Mouse (Mus musculus) liver, postnatal 0 days (tissue): ENCODE results near the gene Tmem54.

Experiments used
- CTCF ChIP-seq: sonication (generic); IDR thresholded peaks from 2 replicates; pipeline ENCODE4 v1.5.1; 2016; ENCODE audit warnings: antibody characterized with exemption, low read depth
- EP300 ChIP-seq: IDR thresholded peaks from 2 replicates; pipeline ENCODE4 v1.6.1; 2016; ENCODE audit warnings: antibody characterized with exemption, low read depth, mild to moderate bottlenecking

DNA sequence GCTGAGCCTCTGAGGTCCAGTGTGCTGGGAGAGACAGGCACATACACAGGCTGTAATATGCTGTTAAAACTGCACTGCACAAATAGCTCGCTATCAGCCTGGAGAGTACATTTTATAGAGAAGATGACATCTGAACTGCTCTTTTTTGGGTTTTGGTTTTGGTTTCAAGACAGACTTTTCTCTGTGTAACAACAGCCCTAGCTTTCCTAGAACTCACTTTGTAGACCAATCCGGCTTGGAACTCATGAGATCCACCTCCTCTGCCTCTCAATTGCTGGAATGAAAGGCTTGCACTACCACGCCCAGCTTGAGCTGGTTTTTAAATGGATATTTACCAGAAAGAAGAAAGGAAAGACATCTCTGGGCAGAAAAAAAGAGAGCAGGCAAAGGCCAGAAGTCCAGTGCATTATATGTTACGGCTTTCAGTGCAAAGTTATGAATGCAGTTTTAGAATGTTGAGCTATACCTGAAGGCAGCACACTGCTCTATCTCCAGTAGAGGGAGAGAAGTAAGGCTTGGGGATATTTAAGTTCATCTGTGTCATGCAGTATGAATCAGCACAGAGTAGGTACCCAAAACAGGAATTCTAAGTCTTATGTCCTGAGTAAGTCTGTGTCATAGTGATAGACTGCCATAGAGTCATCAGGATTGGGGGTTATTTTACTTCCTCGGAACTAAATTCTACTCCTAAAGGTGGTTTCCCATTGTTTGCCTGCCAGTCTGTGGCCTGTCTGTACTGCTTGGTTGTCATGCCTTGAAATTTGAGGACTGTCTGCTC is 37.5 kb upstream of the Tmem54 start:
- TF ChIP-seq CTCF: no peak
- TF ChIP-seq EP300: no peak
